Mouse (Mus musculus) B cell, adult 2 months (primary cell): Measurements from ENCODE around the gene Gipc2.

ENCODE experiments used
- DNase-seq, 2 experiments: peaks; one replicate each; pipeline ENCODE4 v3.0.0; 2022

Gene Gipc2

GRCm38 (mm10) chr3:152064166-152064565, 101.9 kb downstream of the Gipc2 start:
- no peak for DNase-seq

- DNase-seq, result no peak
These were observed 103.2 kb downstream of the Gipc2 start for GRCm38 (mm10) chr3:152062806-152063205.

GRCm38 (mm10) chr3:152061145-152061544, 104.9 kb downstream of the Gipc2 start:
- no peak for DNase-seq

- no peak for DNase-seq
These were observed 107.8 kb downstream of the Gipc2 start for GRCm38 (mm10) chr3:152058235-152058634.

- DNase-seq, result no peak
These were observed 111.8 kb downstream of the Gipc2 start for GRCm38 (mm10) chr3:152054260-152054659.

- no peak for DNase-seq
These were observed 114.1 kb downstream of the Gipc2 start for GRCm38 (mm10) chr3:152051959-152052358.

GRCm38 (mm10) chr3:152047914-152048313, 118.1 kb downstream of the Gipc2 start:
- DNase-seq, result no peak

- DNase-seq, result no peak
These were observed 119.1 kb downstream of the Gipc2 start for GRCm38 (mm10) chr3:152046895-152047294.
